Mouse (Mus musculus) liver, adult 2 months (tissue): ENCODE measurements at regions not wholly inside any gene's neighbourhood (a gene's known extent, or its start where the extent isn't known, plus 50 kb on each side); places are given as distances from the start of the nearest gene placed in this dataset.

Experiments
- DNase-seq: peaks from one replicate; pipeline ENCODE4 v3.0.0-alpha.2; 2011; ENCODE audit warnings: low read depth, low spot score; ENCODE audit errors: extremely low read depth
- H3K27ac ChIP-seq: fragments of 200-500 bp; replicated peaks from 2 replicates; pipeline ENCODE4 v1.5.1; 2012; ENCODE audit warnings: low read depth, mild to moderate bottlenecking, control low read depth, inconsistent platforms, low read length; ENCODE audit not compliant: insufficient read depth
- H3K27me3 ChIP-seq: fragments of 200-500 bp; 2 replicates; pipeline ENCODE4 v1.6.1; 2012; ENCODE audit warnings: mild to moderate bottlenecking, moderate library complexity, low read length, inconsistent platforms; ENCODE audit not compliant: control insufficient read depth, insufficient read depth
- H3K36me3 ChIP-seq: fragments of 200-500 bp; 2 replicates; pipeline ENCODE4 v1.6.1; 2012; ENCODE audit warnings: low read length, inconsistent platforms; ENCODE audit not compliant: control insufficient read depth, insufficient read depth
- H3K4me1 ChIP-seq: fragments of 200-500 bp; 2 replicates; pipeline ENCODE4 v1.6.1; 2011; ENCODE audit warnings: low read length; ENCODE audit not compliant: control insufficient read depth, insufficient read depth
- H3K4me3 ChIP-seq: fragments of 200-500 bp; 2 replicates; pipeline ENCODE4 v1.5.1; 2011; ENCODE audit warnings: low read depth, mild to moderate bottlenecking, control low read depth, low read length, moderate library complexity; ENCODE audit not compliant: insufficient read depth
- H3K79me2 ChIP-seq: fragments of 200-500 bp; 2 replicates; pipeline ENCODE4 v1.6.1; 2012; ENCODE audit warnings: inconsistent platforms, mild to moderate bottlenecking, low read length, moderate library complexity; ENCODE audit not compliant: control insufficient read depth, insufficient read depth
- H3K9ac ChIP-seq: fragments of 200-500 bp; 2 replicates; pipeline ENCODE4 v1.6.1; 2012; ENCODE audit warnings: low read depth, mild to moderate bottlenecking, control low read depth, inconsistent platforms, low read length
- CTCF ChIP-seq: fragments of 200-500 bp; IDR thresholded peaks from 2 replicates; pipeline ENCODE4 v1.5.1; 2011; ENCODE audit warnings: low read depth, low read length, control low read depth
- POLR2A ChIP-seq: fragments of 200-500 bp; IDR thresholded peaks from 2 replicates; pipeline ENCODE4 v1.6.1; 2011; ENCODE audit warnings: low read length, control low read depth; ENCODE audit not compliant: insufficient read depth; ENCODE audit errors: extremely low read depth
- WGBS: fragments of 180-500 bp; shearing (Covaris S2); methylation state at CpG from one replicate; pipeline ENCODE4 v1.1.7; 2018; 5-methylcytosine and 5-hydroxymethylcytosine counted together

DNA sequence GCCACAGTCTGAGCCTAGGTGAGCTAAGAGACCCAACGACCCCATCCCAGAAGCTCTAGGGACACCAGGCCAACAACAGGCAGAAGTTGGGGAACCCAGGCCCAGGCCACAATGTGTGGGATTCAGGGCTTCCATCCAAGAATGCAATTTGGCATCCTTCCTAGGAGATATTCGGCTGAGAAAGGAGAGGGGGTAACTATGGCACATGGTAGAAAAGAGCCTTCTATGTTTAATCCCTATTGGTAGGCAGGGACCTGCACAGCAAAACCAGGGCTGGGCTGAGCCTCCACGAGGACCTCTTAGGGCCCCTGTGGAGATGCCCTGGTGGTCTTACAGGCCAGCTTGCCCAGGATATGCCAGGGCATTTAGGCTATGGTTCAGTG, 71.8 kb downstream of the Zfp36l2 start:
- TF ChIP-seq CTCF (no peak), POLR2A (no peak)
- Histone ChIP-seq H3K79me2 (no peaks in the 10 kb centered on the region), H3K36me3 (no peaks in the 10 kb centered on the region), H3K27me3 (no peaks in the 10 kb centered on the region), H3K9ac (no peak overlapping the region), H3K4me3 (no peak overlapping the region), H3K27ac (no peak overlapping the region; the same call in 1 of the 2 replicates), H3K4me1 (peaks cover 21% of the 10 kb centered on the region)
- WGBS = 53% methylated on average over 3 of the region's 3 CpGs
- DNase-seq = no peak

DNA sequence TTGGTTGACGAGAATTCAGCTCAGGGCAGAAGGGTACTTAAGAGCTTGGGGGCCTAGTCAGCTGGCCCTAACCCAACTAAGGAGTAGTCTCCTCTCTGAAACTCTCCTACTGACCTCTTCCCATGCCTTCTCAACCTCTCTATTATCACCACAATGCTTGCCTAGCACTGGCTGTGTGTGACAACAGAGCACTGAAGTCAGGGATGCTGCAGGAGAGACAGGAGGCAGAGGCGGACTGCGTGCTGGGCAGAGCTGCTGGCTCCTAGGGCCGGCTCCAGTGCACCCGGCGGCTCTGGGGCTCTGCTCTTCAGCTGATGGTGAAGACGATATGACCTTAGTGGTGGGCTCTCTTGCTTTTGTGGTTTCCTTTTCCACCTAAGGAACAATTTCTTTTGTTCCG, 72.6 kb downstream of the Zfp36l2 start:
- WGBS = 92% methylated on average over 8 of the region's 8 CpGs
- H3K27ac ChIP-seq = no peak overlapping the region

DNA sequence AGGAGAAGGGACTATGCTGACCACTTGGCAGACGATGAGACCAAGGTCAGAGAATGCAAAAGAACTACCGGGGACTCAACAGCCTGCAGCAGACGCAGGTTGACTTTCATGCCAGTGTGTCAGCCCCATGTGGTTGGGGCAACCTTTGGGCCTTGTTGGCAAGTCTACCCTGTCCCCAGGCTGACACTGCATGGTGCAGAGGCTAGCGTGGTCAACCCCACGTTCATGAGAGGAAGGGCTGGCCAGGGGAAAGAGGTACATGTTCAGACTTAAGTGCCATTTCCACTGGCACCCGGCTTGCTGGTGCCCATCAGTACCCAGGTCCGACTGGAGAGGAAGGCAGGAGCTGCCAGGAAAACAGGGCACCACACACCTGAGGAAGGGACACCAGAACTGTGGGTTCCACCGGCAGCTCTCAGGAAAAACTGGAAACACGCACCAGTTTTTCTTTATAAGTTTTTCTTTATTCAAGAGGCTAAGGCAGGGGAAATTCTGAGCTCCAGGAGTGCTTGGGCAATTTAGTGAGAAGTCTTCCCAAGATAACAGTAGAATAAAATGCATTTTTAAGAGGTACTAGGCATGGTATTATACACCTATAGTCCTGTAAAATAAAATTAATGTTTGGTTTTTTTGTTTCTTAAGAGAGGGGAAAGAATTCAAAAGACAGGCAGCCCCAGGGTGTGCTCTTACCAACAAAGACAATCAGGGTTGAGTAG, 73.3 kb downstream of the Zfp36l2 start:
- peak overlapping the region; percentile 0; the same call in 1 of the 2 replicates for H3K9ac ChIP-seq

More for the DNA sequence above, 72.6 kb downstream of the Zfp36l2 start:
- TF ChIP-seq CTCF = no peak
- TF ChIP-seq POLR2A = no peak
- no peak for DNase-seq
- Histone ChIP-seq H3K4me1 (peaks cover 21% of the 10 kb centered on the region), H3K27me3 (no peaks in the 10 kb centered on the region), H3K79me2 (no peaks in the 10 kb centered on the region), H3K36me3 (no peaks in the 10 kb centered on the region), H3K9ac (no peak overlapping the region), H3K4me3 (no peak overlapping the region)

DNA sequence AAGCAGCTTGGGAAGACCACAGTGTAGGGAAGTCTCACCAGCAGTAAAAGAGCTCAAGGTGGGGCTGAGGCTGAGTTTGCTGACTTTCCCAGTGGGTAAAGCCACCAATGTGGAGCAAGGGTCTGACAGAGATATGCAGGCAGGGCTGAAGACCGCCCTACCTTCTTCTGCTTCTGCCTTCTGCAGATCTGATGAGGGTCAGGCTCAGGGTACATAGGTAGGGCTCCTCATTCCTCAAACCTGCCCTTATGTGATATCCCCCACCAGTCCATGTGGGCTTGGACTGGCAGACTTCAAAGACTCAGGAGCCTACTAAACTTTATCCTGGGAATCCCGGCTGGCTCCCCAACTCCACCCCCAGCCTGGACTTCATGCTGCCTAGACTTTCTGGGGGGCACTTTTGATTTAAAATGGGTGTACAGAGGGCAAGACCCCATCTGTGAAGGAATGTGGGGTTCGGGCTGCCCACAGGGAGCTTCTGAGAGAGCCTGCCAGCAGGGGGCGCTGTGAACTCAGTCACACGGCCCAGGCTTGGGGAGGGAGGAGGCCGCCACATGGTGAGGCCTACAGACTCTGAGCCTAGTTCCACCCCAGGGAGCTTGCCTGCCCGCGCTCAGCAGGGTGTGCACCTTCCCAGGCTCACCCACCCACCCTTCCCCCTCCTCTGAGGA, 74.0 kb downstream of the Zfp36l2 start:
- peak; percentile 92 for TF ChIP-seq CTCF
- TF ChIP-seq POLR2A = no peak
- DNase-seq = no peak
- no peaks in the 10 kb centered on the region for H3K79me2 ChIP-seq
- no peaks in the 10 kb centered on the region for H3K27me3 ChIP-seq
- no peak overlapping the region for H3K27ac ChIP-seq
- no peaks in the 10 kb centered on the region for H3K36me3 ChIP-seq
- 16% methylated on average over 8 of the region's 8 CpGs for WGBS
- no peak overlapping the region for H3K4me3 ChIP-seq
- H3K9ac ChIP-seq = no peak overlapping the region
- peaks cover 21% of the 10 kb centered on the region for H3K4me1 ChIP-seq

More for the DNA sequence above, 73.3 kb downstream of the Zfp36l2 start:
- TF ChIP-seq CTCF = no peak
- TF ChIP-seq POLR2A = no peak
- Histone ChIP-seq H3K36me3 (no peaks in the 10 kb centered on the region), H3K4me3 (no peak overlapping the region), H3K79me2 (no peaks in the 10 kb centered on the region), H3K4me1 (peaks cover 21% of the 10 kb centered on the region), H3K27me3 (no peaks in the 10 kb centered on the region), H3K27ac (peak overlapping the region; percentile 38; the same call in 1 of the 2 replicates)
- WGBS = 35% methylated on average over 9 of the region's 9 CpGs
- peak; percentile 85 for DNase-seq

DNA sequence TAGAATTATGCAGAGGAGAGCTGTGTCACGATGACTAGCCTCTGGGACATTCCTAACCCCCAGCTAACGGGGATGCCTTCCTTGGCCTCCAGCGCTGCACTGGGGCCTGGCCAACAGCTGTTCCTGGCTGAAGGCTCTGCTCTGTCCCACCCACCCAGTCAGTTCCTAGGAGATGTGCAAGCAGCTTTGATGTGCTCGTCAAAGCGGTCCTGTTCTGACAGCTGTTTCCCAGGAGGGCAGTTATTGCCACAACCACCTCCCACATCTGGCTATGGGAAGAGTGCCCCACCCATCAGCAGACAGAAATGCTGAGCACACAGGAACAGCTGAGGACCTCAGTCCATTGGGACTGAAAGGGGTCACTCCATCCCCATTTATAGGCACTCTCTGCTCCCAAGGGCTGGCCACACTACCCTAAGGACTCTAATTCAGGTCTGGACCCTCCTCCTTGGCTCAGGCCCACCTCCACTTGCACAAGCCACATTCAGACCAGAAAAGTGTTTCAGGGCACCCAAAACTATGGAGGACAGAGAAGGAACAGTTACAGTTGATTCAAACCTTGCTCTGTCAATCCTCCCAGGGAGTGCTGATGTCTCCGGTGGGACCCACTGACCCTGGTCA, 75.2 kb downstream of the Zfp36l2 start:
- H3K27me3 ChIP-seq = no peaks in the 10 kb centered on the region
- no peaks in the 10 kb centered on the region for H3K79me2 ChIP-seq
- no peak for DNase-seq
- WGBS = 72% methylated on average over 6 of the region's 6 CpGs
- no peak overlapping the region for H3K4me3 ChIP-seq
- no peak overlapping the region; the same call in 1 of the 2 replicates for H3K27ac ChIP-seq
- H3K9ac ChIP-seq = 0 out of 2 replicates have a peak overlapping the region, but pooled peaks have one; percentile 8
- no peaks in the 10 kb centered on the region for H3K36me3 ChIP-seq
- peaks cover 21% of the 10 kb centered on the region for H3K4me1 ChIP-seq
- TF ChIP-seq CTCF (no peak), POLR2A (no peak)
